Mouse (Mus musculus): Measurements from ENCODE around the gene Maml1. TPM values are rescaled to one million over a fixed set of nuclear protein-coding genes. Genes with fewer than 3 reads are reported as not detected.

The Maml1 gene
- polyA plus RNA-seq, 1 experiment = 35.3 TPM

DNA sequence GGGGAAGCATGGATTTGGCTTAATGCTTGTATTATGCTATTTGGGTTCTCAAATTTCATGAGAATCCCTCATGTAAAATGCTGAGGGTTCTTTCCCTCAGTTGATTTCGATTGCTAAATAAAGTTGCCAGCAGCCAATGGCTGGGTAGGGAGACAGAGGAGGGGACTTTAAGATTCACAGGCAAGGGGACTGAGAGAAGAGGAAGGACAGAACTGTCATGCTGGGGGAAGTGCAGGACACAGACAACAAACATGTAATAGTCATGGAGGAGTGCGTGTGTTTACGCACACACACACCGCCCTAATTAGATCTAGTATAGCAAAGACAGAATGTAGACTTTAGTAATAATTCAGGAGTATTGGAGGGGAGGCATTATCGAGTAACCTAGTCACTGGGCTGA lies 6.8 kb downstream of the Maml1 start:
- H3K27me3 ChIP-seq (ENCODE audit: control insufficient read depth, insufficient read depth, low read length) = no peaks in the 10 kb centered on the region
- no peak overlapping the region for H3K4me3 ChIP-seq (ENCODE audit: control insufficient read depth, insufficient read depth, low read length)
- H3K36me3 ChIP-seq (ENCODE audit: control insufficient read depth, insufficient read depth, low read length) = no peaks in the 10 kb centered on the region
- no peak overlapping the region for H3K27ac ChIP-seq (ENCODE audit: control insufficient read depth, insufficient read depth, low read length)
- H3K4me1 ChIP-seq (replicated peaks; ENCODE audit: control insufficient read depth, insufficient read depth, low read length) = peaks cover 24% of the 10 kb centered on the region
- WGBS = 90% methylated on average over 5 of the region's 5 CpGs
- no peak for DNase-seq
- TF ChIP-seq CTCF (IDR thresholded peaks at IDR 0.05; ENCODE audit: borderline replicate concordance, control insufficient read depth, extremely low read depth, insufficient read depth, low read length, poor library complexity) = no peak
- TF ChIP-seq POLR2A (IDR thresholded peaks at IDR 0.05; ENCODE audit: control insufficient read depth, extremely low read depth, insufficient read depth, low read length, poor library complexity) = no peak

DNA sequence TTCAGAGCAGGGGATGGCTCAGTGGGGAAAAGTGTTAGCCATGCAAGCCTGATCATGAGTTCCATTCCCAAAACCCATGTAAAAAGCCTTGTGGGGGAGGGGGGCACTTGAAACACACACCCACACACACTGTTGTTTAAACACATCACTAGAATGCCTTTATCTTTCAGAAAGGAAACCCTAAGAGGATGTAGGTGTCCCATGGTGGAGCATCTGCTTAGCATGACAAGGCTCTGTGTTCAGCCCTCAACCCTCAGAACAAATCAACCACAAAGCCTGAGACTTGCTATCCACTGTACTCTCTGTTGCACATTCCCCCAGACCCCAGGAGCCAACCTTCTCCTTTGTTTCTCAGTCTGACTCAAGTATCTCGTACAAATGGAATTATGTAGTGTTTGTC lies 12.1 kb downstream of the Maml1 start:
- no peak overlapping the region for H3K27ac ChIP-seq (ENCODE audit: control insufficient read depth, insufficient read depth, low read length)
- no peaks in the 10 kb centered on the region for H3K27me3 ChIP-seq (ENCODE audit: control insufficient read depth, insufficient read depth, low read length)
- H3K4me1 ChIP-seq (replicated peaks; ENCODE audit: control insufficient read depth, insufficient read depth, low read length) = peaks cover 10% of the 10 kb centered on the region
- 11% methylated on average over 1 of the region's 1 CpGs for WGBS
- no peak overlapping the region for H3K4me3 ChIP-seq (ENCODE audit: control insufficient read depth, insufficient read depth, low read length)
- H3K36me3 ChIP-seq (ENCODE audit: control insufficient read depth, insufficient read depth, low read length) = no peaks in the 10 kb centered on the region
- TF ChIP-seq CTCF (IDR thresholded peaks at IDR 0.05; ENCODE audit: borderline replicate concordance, control insufficient read depth, extremely low read depth, insufficient read depth, low read length, poor library complexity) (no peak), POLR2A (IDR thresholded peaks at IDR 0.05; ENCODE audit: control insufficient read depth, extremely low read depth, insufficient read depth, low read length, poor library complexity) (no peak)
- DNase-seq = no peak

DNA sequence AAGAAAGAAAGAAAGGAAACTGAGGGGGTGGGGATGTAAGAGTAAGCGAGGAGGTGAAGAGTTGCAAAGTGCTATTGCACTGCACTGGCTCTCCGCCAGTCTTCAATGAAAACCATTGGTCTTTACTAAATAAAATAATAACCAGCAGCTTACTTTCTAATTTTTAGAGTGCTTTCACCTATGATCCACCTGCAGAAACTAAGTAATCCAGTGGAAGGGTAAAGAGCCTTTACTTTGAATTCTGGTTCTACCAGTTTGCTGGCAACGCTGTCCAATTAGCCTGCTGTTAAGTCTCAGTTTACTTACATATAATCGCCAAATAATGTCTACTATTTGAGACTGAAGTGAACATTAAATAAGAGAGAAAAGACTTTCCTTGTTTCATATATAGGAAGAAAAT lies 13.1 kb downstream of the Maml1 start:
- 87% methylated on average over 4 of the region's 4 CpGs for WGBS
- Histone ChIP-seq H3K27ac (ENCODE audit: control insufficient read depth, insufficient read depth, low read length) (no peak overlapping the region), H3K36me3 (ENCODE audit: control insufficient read depth, insufficient read depth, low read length) (no peaks in the 10 kb centered on the region), H3K4me1 (replicated peaks; ENCODE audit: control insufficient read depth, insufficient read depth, low read length) (peaks cover 10% of the 10 kb centered on the region), H3K27me3 (ENCODE audit: control insufficient read depth, insufficient read depth, low read length) (no peaks in the 10 kb centered on the region), H3K4me3 (ENCODE audit: control insufficient read depth, insufficient read depth, low read length) (no peak overlapping the region)
- no peak for DNase-seq
- no peak for TF ChIP-seq CTCF (IDR thresholded peaks at IDR 0.05; ENCODE audit: borderline replicate concordance, control insufficient read depth, extremely low read depth, insufficient read depth, low read length, poor library complexity)

DNA sequence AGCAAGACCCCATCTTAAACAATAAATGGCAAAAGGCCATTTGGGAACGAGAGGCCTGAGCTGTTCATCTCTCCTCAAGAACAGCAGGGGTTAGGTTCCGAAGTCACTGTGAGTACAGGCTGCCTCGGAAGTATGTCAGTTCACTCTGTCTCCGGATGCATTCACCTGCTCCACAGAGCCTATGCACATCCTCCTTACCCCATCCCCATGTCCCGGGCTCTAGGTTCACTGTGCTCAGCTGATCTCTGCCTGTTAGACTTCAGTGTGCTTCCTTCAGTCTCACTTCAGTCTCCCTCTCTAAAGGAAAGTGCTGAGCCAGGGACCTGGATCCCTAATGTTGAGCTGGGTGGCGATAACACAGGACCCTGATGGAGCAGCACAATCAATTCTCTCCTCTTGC lies 14.4 kb downstream of the Maml1 start:
- Histone ChIP-seq H3K36me3 (ENCODE audit: control insufficient read depth, insufficient read depth, low read length) (no peaks in the 10 kb centered on the region), H3K27ac (ENCODE audit: control insufficient read depth, insufficient read depth, low read length) (no peak overlapping the region), H3K4me3 (ENCODE audit: control insufficient read depth, insufficient read depth, low read length) (no peak overlapping the region), H3K4me1 (replicated peaks; ENCODE audit: control insufficient read depth, insufficient read depth, low read length) (peaks cover 10% of the 10 kb centered on the region), H3K27me3 (ENCODE audit: control insufficient read depth, insufficient read depth, low read length) (no peaks in the 10 kb centered on the region)
- 98% methylated on average over 6 of the region's 6 CpGs for WGBS
- DNase-seq = no peak
- TF ChIP-seq POLR2A (IDR thresholded peaks at IDR 0.05; ENCODE audit: control insufficient read depth, extremely low read depth, insufficient read depth, low read length, poor library complexity) (no peak), CTCF (IDR thresholded peaks at IDR 0.05; ENCODE audit: borderline replicate concordance, control insufficient read depth, extremely low read depth, insufficient read depth, low read length, poor library complexity) (no peak)

DNA sequence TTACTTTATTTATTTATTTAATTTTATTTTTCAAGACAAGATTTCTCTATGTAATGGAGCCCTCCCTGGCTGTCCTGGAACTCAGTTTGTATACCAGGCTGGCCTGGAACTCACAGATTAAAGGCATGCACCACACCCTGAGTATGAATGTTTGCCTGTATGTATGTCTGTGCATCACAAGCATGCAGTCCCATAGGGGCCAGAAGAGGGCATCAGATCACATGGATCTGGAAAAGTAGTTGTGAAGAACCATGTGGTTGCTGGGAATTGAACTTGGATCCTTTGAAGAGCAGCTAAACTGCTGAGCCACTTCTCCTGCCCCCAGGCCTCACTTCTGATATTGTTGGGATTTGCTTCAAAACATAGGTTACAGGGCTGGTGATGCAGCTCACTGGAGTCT lies 15.1 kb downstream of the Maml1 start:
- Histone ChIP-seq H3K27me3 (ENCODE audit: control insufficient read depth, insufficient read depth, low read length) (no peaks in the 10 kb centered on the region), H3K4me1 (replicated peaks; ENCODE audit: control insufficient read depth, insufficient read depth, low read length) (peaks cover 10% of the 10 kb centered on the region), H3K27ac (ENCODE audit: control insufficient read depth, insufficient read depth, low read length) (no peak overlapping the region), H3K4me3 (ENCODE audit: control insufficient read depth, insufficient read depth, low read length) (no peak overlapping the region), H3K36me3 (ENCODE audit: control insufficient read depth, insufficient read depth, low read length) (no peaks in the 10 kb centered on the region)
- DNase-seq = no peak
- no peak for TF ChIP-seq CTCF (IDR thresholded peaks at IDR 0.05; ENCODE audit: borderline replicate concordance, control insufficient read depth, extremely low read depth, insufficient read depth, low read length, poor library complexity)
- no peak for TF ChIP-seq POLR2A (IDR thresholded peaks at IDR 0.05; ENCODE audit: control insufficient read depth, extremely low read depth, insufficient read depth, low read length, poor library complexity)

DNA sequence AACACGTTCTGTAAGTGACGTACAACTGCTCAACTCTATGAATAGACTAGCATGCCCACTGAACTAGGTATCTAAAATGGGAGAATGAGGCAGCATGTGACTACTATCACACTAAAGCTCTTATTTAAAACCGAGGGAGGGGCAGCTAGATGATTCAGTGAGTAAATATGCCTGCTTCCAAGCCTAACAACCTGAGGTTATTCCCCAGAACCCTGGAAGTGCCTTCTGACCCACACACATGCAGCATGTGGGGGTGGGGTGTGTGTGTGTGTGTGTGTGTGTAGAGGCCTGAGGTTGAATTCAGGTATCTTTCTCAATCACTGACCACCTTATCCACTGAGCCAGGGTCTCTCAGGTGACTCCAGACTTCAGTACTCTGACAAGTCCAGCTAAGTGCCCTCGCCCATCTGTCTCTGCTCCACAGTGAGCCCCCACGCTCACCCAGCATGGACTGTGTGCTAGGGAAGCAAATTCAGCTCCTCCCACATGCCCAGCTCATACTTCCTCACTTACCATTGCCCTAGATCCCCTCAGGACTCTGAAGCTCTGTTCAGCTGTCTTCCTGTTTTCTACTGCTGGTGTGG lies 16.5 kb downstream of the Maml1 start:
- TF ChIP-seq CTCF (IDR thresholded peaks at IDR 0.05; ENCODE audit: borderline replicate concordance, control insufficient read depth, extremely low read depth, insufficient read depth, low read length, poor library complexity) = no peak
- TF ChIP-seq POLR2A (IDR thresholded peaks at IDR 0.05; ENCODE audit: control insufficient read depth, extremely low read depth, insufficient read depth, low read length, poor library complexity) = no peak
- Histone ChIP-seq H3K27me3 (ENCODE audit: control insufficient read depth, insufficient read depth, low read length) (no peaks in the 10 kb centered on the region), H3K4me3 (ENCODE audit: control insufficient read depth, insufficient read depth, low read length) (no peak overlapping the region), H3K27ac (ENCODE audit: control insufficient read depth, insufficient read depth, low read length) (no peak overlapping the region), H3K36me3 (ENCODE audit: control insufficient read depth, insufficient read depth, low read length) (no peaks in the 10 kb centered on the region), H3K4me1 (replicated peaks; ENCODE audit: control insufficient read depth, insufficient read depth, low read length) (peaks cover 8% of the 10 kb centered on the region)
- 55% methylated on average over 5 of the region's 5 CpGs for WGBS
- no peak for DNase-seq

DNA sequence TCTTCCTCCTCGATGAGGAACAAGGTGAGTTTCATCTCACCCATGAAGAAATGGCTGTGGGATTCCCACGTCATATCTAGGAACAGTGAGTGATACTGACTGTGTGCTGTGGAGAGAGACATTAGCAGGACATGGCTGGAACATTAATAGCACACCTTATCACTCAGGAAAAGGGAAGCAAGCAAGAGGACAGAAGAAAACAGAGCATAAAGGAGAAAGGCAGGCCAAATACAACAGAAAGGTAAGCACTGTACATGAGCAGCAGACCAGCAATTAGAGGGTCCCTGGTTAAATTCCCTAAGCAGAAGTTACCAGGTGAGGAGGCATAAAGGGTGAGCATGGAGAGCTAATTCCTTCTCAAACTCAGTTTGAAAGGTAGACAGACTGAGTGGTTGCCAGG lies 17.0 kb downstream of the Maml1 start:
- Histone ChIP-seq H3K27ac (ENCODE audit: control insufficient read depth, insufficient read depth, low read length) (no peak overlapping the region), H3K36me3 (ENCODE audit: control insufficient read depth, insufficient read depth, low read length) (no peaks in the 10 kb centered on the region), H3K4me3 (ENCODE audit: control insufficient read depth, insufficient read depth, low read length) (no peak overlapping the region), H3K4me1 (replicated peaks; ENCODE audit: control insufficient read depth, insufficient read depth, low read length) (peaks cover 5% of the 10 kb centered on the region), H3K27me3 (ENCODE audit: control insufficient read depth, insufficient read depth, low read length) (no peaks in the 10 kb centered on the region)
- no peak for DNase-seq
- WGBS = 47% methylated on average over 2 of the region's 2 CpGs
- TF ChIP-seq POLR2A (IDR thresholded peaks at IDR 0.05; ENCODE audit: control insufficient read depth, extremely low read depth, insufficient read depth, low read length, poor library complexity) = no peak
- TF ChIP-seq CTCF (IDR thresholded peaks at IDR 0.05; ENCODE audit: borderline replicate concordance, control insufficient read depth, extremely low read depth, insufficient read depth, low read length, poor library complexity) = no peak

Measured in thymus, adult 2 months (tissue).